Mouse (Mus musculus) G1E (cell line): ENCODE data around the gene Myh1. TPM values are rescaled to one million over a fixed set of nuclear protein-coding genes. Genes with fewer than 3 reads are reported as not detected.

Source experiments
- ATAC-seq: 2 replicates; pipeline ENCODE4 v1.8.0; 2016; ENCODE audit warnings: mild to moderate bottlenecking; ENCODE audit not compliant: insufficient number of reproducible peaks, poor library complexity, low FRiP score, severe bottlenecking; ENCODE audit errors: extremely low read depth
- DNase-seq: peaks from one replicate; pipeline ENCODE4 v3.0.0; 2012; ENCODE audit warnings: low spot score
- H3K27me3 ChIP-seq: 2 replicates; pipeline ENCODE4 v1.6.1; 2012; ENCODE audit warnings: mild to moderate bottlenecking, low read length, inconsistent platforms; ENCODE audit not compliant: insufficient read depth
- H3K36me3 ChIP-seq: replicated peaks from 2 replicates; pipeline ENCODE3; 2012; ENCODE audit warnings: mild to moderate bottlenecking, inconsistent platforms
- H3K4me1 ChIP-seq: 2 replicates; pipeline ENCODE4 v1.6.1; 2012; ENCODE audit warnings: low read depth, low read length, inconsistent platforms, mixed read lengths; ENCODE audit not compliant: insufficient read depth
- H3K4me3 ChIP-seq: 2 replicates; pipeline ENCODE4 v1.5.1; 2012; ENCODE audit warnings: low read depth, mild to moderate bottlenecking, inconsistent platforms, low read length, moderate library complexity, mixed read lengths
- H3K9me3 ChIP-seq: replicated peaks from 2 replicates; pipeline ENCODE4 v1.6.1; 2012; ENCODE audit warnings: inconsistent platforms
- CTCF ChIP-seq: IDR thresholded peaks from 2 replicates; pipeline ENCODE4 v1.5.1; 2012; ENCODE audit warnings: low read depth, low read length, inconsistent platforms, mixed read lengths
- GATA1 ChIP-seq: IDR thresholded peaks from 2 replicates; pipeline ENCODE4 v1.6.1; 2012; ENCODE audit warnings: borderline replicate concordance, low read length, inconsistent platforms, mixed read lengths
- GATA2 ChIP-seq: IDR thresholded peaks from 2 replicates; pipeline ENCODE4 v1.6.1; 2012; ENCODE audit warnings: low read depth, low read length, inconsistent platforms, borderline replicate concordance
- POLR2AphosphoS5 ChIP-seq: IDR thresholded peaks from 2 replicates; pipeline ENCODE4 v1.6.1; 2012; ENCODE audit warnings: low read depth, low read length, inconsistent platforms; ENCODE audit not compliant: insufficient replicate concordance
- TAL1 ChIP-seq: conservative IDR thresholded peaks from 2 replicates; pipeline ENCODE4 v1.6.1; 2012; ENCODE audit warnings: low read depth, low read length, inconsistent platforms, mixed read lengths
- polyA plus RNA-seq: library from polyadenylated mRNA; stranded (reverse); fragments of >175 nt; gene quantifications from 2 replicates; pipeline ENCODE4 v1.2.3, GENCODE M21; 2012
- total RNA-seq, 2 experiments: library from RNA; stranded (forward) in 1 of 2; stranded (reverse) in 1 of 2; fragments of 200-1000 nt in 1 of 2; fragments of >200 nt in 1 of 2; fragmentation: Nextera tagmentation in 1 of 2; gene quantifications; 2 replicates each; pipeline ENCODE4 v1.2.3; 2014 to 2017

Gene Myh1
- total and polyA plus RNA-seq, 3 experiments, result not detected

GRCm38 (mm10) chr11:67241051-67241450, 41.2 kb downstream of the Myh1 start:
- Histone ChIP-seq H3K4me3 (no peak overlapping the region), H3K9me3 (peaks cover 52% of the 10 kb centered on the region), H3K4me1 (no peaks in the 10 kb centered on the region), H3K27me3 (no peaks in the 10 kb centered on the region), H3K36me3 (no peaks in the 10 kb centered on the region)
- ATAC-seq (no peak), DNase-seq (no peak)
- TF ChIP-seq CTCF (no peak), GATA1 (no peak)

- no peaks in the 10 kb centered on the region for H3K36me3 ChIP-seq
- H3K27me3 ChIP-seq, result no peaks in the 10 kb centered on the region
- H3K4me3 ChIP-seq, result no peak overlapping the region
- TF ChIP-seq TAL1, result no peak
- no peak for TF ChIP-seq GATA1
- no peak for TF ChIP-seq CTCF
- TF ChIP-seq POLR2AphosphoS5, result no peak
- TF ChIP-seq GATA2, result no peak
- no peaks in the 10 kb centered on the region for H3K4me1 ChIP-seq
- ATAC-seq (no peak), DNase-seq (no peak)
- H3K9me3 ChIP-seq, result peaks cover 43% of the 10 kb centered on the region
These were observed 53.8 kb downstream of the Myh1 start for GRCm38 (mm10) chr11:67253691-67254090.

GRCm38 (mm10) chr11:67257048-67257447, 57.2 kb downstream of the Myh1 start:
- H3K27me3 ChIP-seq, result no peaks in the 10 kb centered on the region
- peaks cover 47% of the 10 kb centered on the region for H3K9me3 ChIP-seq
- no peaks in the 10 kb centered on the region for H3K4me1 ChIP-seq
- TF ChIP-seq TAL1, result no peak
- no peak for TF ChIP-seq GATA1
- TF ChIP-seq CTCF, result no peak
- TF ChIP-seq GATA2, result no peak
- TF ChIP-seq POLR2AphosphoS5, result no peak
- no peak overlapping the region for H3K4me3 ChIP-seq
- ATAC-seq (no peak), DNase-seq (no peak)
- H3K36me3 ChIP-seq, result no peaks in the 10 kb centered on the region

- H3K4me1 ChIP-seq, result no peaks in the 10 kb centered on the region
- DNase-seq (no peak), ATAC-seq (no peak)
- TF ChIP-seq POLR2AphosphoS5, result no peak
- no peak for TF ChIP-seq CTCF
- no peak for TF ChIP-seq GATA2
- no peak for TF ChIP-seq TAL1
- TF ChIP-seq GATA1, result no peak
- no peaks in the 10 kb centered on the region for H3K27me3 ChIP-seq
- no peak overlapping the region for H3K4me3 ChIP-seq
- peaks cover 32% of the 10 kb centered on the region for H3K9me3 ChIP-seq
- no peaks in the 10 kb centered on the region for H3K36me3 ChIP-seq
These were observed 61.1 kb downstream of the Myh1 start for GRCm38 (mm10) chr11:67260956-67261355.

Other genes with a start within 250 kb of the Myh1 start
- not detected in 2 replicates for gene Tmem238l, start 243.4 kb upstream of the Myh1 start, total RNA-seq (2014; fragmentation: Nextera tagmentation)
- gene Tmem238l, start 243.4 kb upstream of the Myh1 start, total RNA-seq (2017), result not detected in 2 replicates
- not detected in 2 replicates for gene Tmem238l, start 243.4 kb upstream of the Myh1 start, polyA plus RNA-seq
- gene Tmem220, start 174.9 kb upstream of the Myh1 start, total RNA-seq (2014; fragmentation: Nextera tagmentation), result 3.4 and 6.4 TPM in 2 replicates
- 0.76 and 2.5 TPM in 2 replicates for gene Tmem220, start 174.9 kb upstream of the Myh1 start, total RNA-seq (2017)
- 0.08 and 0.11 TPM in 2 replicates for gene Tmem220, start 174.9 kb upstream of the Myh1 start, polyA plus RNA-seq
- gene Adprm, start 147.5 kb upstream of the Myh1 start, total RNA-seq (2014; fragmentation: Nextera tagmentation), result 13.3 and 26.6 TPM in 2 replicates
- gene Adprm, start 147.5 kb upstream of the Myh1 start, total RNA-seq (2017), result 23.9 and 25.7 TPM in 2 replicates
- gene Adprm, start 147.5 kb upstream of the Myh1 start, polyA plus RNA-seq, result 0.40 and 1.0 TPM in 2 replicates
- gene Sco1, start 147.4 kb upstream of the Myh1 start, total RNA-seq (2014; fragmentation: Nextera tagmentation), result 13.5 and 14.7 TPM in 2 replicates
- gene Sco1, start 147.4 kb upstream of the Myh1 start, total RNA-seq (2017), result 22.2 and 23.2 TPM in 2 replicates
- 3.5 and 4.0 TPM in 2 replicates for gene Sco1, start 147.4 kb upstream of the Myh1 start, polyA plus RNA-seq
- not detected in 2 replicates for gene Myh3, start 121.8 kb upstream of the Myh1 start, total RNA-seq (2014; fragmentation: Nextera tagmentation)
- gene Myh3, start 121.8 kb upstream of the Myh1 start, total RNA-seq (2017), result not detected in 2 replicates
- gene Myh3, start 121.8 kb upstream of the Myh1 start, polyA plus RNA-seq, result not detected in 2 replicates
- not detected in 2 replicates for gene Myh2, start 29.0 kb upstream of the Myh1 start, total RNA-seq (2014; fragmentation: Nextera tagmentation)
- 0.05 TPM in 1 of 2 replicates, not detected in the other for gene Myh2, start 29.0 kb upstream of the Myh1 start, total RNA-seq (2017)
- gene Myh2, start 29.0 kb upstream of the Myh1 start, polyA plus RNA-seq, result not detected in 2 replicates
- gene Myh4, start 38.0 kb downstream of the Myh1 start, total RNA-seq (2014; fragmentation: Nextera tagmentation), result not detected in 2 replicates
- gene Myh4, start 38.0 kb downstream of the Myh1 start, total RNA-seq (2017), result not detected in 2 replicates
- gene Myh4, start 38.0 kb downstream of the Myh1 start, polyA plus RNA-seq, result not detected in 2 replicates
- gene Myh8, start 77.1 kb downstream of the Myh1 start, total RNA-seq (2014; fragmentation: Nextera tagmentation), result not detected in 2 replicates
- gene Myh8, start 77.1 kb downstream of the Myh1 start, total RNA-seq (2017), result 0.06 and 0.22 TPM in 2 replicates
- not detected in 2 replicates for gene Myh8, start 77.1 kb downstream of the Myh1 start, polyA plus RNA-seq
- not detected in 2 replicates for gene Myh13, start 121.6 kb downstream of the Myh1 start, total RNA-seq (2014; fragmentation: Nextera tagmentation)
- 0.05 TPM in 1 of 2 replicates, not detected in the other for gene Myh13, start 121.6 kb downstream of the Myh1 start, total RNA-seq (2017)
- not detected in 2 replicates for gene Myh13, start 121.6 kb downstream of the Myh1 start, polyA plus RNA-seq